Mouse (Mus musculus): ENCODE data around the gene Rapsn.

Rapsn gene

DNA sequence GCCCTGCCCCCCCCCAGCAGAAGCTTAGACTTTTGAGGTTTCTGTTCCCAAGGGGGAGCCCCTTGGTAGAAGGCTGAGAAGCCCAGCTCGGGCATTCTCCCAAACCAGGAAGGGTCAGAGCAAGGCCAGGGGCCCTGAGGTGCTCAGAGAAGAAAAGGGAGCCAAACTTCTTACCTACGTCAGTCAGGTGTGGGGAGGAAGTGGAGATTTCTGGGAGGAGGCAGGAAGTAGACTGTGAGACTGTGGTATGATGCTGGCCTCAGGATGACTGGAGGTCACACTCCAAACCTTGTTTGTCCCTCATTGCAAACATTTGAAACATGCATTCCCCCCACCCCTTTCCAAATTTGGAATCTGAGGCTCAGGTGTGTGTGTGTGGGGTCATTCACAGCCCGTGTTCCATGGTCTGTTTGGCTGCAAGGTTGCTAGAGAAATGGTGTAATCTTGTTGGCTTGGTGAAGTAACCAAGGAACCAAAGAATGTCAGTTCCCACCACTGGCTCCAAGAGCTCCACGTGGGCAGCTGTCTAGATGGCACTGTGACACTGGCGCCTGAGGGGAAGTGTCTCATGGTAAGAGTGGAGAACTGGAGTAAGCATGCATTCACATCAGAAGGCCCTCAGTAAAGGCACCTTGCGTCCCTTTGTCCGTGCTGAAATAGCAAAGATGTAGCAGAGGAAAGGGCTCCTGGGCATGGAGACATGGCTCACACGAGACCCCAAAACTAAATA is 45.5 kb downstream of the Rapsn start:
- DNase-seq (ENCODE audit: extremely low spot score, low read depth, low spot score) = no peak

DNA sequence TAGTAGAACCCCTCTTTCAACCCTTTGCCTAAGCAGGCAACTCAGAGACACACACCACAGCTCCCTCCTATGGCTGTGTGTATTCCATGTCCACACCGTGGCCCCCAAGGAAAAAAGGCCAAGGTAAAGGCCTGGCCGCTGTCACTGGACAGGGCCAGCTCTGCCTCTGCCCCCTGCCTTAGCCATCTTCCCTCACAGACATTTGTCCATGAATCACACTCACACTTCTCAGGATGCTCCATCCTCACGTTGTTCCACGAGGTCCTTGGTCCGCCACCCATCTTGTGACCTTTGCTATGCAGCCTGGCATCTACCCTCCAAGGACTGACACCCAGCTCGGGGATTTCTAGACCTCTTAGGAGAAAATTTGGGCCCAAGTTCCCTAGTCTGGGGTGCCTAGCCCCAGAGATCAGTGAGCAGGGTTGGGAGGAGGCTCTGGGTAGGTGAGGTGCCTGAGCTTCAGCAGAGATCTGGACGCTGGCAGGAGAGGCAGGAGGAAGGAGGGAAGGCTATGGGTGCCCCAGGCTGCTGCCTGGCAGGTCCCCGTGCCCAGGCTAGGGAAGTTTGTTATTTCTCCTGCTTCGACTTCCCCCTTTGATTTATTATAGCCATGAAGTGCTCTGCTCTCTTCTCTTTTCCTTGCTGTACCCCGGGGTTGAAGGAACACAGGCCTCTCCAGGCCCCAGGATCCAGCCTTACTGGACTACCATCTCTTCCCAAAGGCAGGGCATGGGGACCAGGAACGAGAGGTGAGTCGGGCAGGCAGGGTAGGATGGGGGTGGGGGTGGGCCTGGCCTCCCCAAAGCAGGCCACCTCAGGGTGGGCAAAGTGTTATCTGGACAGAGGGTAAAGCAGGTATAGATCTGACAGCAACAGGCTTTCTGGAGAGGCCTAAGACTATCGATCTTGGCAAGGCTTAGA is 46.6 kb downstream of the Rapsn start, which contains the start of gene Spi1:
Gene Spi1 (plus strand): TSS at position 616 of the 921 bp plus-strand sequence.
- DNase-seq (ENCODE audit: extremely low spot score, low read depth, low spot score) = no peak

DNA sequence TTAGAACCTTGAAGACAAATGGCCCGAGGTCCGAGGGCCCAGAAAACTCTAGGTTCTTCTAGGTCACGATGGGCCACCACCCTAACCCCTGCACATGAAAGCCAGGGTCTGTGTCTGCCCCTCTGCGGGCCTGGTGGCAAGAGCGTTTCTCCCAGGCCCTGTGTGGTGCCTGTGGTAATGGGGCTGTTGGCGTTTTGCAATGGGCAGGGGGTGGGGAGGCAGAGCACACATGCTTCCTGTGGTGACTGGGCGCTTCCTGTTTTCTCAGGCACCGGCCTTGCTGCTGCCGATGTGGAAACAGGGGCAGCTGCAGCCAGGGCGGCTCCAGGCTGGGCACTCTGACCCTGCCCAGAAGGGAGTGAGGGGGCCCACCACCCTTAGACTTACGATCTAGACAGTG is 47.4 kb downstream of the Rapsn start:
- no peak for DNase-seq (ENCODE audit: extremely low spot score, low read depth, low spot score)

DNA sequence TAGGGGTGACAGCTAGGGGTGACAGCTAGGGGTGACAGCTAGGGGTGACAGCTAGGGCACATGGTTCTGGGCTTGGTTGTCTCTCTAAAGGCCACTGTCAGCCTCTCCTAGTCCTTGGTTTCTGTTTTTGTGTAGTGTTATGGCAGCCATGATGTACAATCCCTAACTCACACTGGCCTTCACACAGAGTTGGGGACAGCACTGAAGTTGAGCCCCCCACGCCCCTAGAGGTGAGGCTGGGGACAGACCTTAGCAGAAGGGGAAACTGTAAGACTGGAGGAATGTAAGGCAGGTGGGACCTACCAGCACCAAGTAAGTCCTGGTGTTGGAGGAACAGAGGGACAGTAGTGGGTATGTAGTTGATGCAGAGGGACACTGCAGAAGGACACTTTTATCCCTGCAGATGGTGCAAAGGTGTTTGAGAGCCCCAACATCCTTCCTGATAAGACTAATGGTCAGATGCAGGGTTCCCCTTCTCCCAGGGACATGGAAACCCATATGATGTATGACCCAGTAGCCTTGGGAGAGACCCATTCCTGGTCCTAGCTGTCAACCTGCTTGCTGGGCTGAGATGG is 48.0 kb downstream of the Rapsn start:
- no peak for DNase-seq (ENCODE audit: extremely low spot score, low read depth, low spot score)

DNA sequence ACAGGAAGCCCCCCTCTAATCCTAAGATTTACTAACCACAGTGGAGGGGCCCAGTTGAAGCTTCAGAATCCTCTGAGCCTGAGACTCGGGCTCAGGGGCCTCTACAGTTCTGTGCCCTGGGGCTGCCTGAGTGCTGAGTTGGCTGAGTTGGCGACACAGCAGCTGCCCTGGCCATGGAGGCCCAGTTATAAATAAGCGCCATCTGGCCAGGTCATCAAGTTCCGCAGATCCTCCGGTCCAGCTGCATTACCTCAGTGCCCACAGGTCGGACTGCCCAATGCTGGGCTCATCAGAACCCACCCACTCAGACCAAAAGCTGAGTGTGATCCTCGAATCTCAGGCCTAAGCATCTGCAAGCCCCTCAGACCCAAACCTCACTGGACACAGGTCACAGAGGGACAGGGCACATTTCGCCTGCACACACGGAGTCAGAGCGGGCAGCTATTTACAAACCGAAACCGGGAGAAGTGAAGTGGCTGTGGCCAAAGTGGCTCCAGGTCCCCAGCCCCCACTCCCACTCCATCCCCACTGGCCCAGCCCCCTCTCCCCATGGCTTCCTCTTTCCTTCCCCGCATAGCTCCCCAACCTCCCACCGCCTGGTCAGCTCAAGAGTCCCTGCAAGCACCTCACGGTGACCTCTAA is 48.9 kb downstream of the Rapsn start:
- no peak for DNase-seq (ENCODE audit: extremely low spot score, low read depth, low spot score)

DNA sequence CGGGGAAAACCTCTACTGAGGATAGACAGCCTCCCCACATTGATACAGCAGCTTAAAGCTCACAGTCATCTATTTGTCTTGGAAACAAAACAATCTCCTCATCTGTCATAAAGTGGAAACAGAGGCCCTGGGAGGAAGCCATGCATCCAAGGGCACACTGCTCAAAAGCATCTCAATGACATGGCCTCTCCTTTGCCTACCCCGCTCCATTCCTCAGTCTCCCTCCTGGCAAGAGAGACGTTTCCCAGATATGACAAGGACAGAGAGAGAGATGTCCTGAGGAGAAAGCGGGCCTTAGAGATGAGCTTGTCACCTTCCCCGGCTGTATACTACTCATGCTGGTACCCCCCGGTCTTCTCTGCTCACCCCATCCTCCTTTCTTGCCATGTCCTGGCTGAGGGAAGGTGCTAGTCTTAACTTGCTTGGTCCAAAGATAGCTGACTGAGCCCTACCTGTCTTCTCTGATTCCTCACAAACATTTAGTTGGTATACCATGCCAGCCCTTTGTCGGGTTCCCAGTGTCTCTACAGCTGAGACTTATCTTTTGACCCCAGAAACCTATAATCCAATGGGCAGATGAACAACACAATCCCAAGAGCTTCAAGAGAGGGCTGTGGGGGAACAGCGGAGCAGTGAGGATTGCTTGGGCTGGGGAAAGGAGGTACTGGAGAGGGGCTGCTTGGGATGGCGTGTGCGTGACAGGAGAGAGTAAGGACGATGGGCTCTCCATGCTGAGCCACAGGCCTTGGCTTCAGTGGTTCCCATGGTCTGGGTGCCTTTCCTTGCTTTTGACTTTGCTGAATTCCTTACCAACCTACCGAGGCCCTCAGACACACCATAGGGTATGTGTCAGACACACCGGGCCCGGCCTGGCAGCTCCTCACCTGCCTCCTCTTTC is 50.3 kb downstream of the Rapsn start:
- no peak for DNase-seq (ENCODE audit: extremely low spot score, low read depth, low spot score)

DNA sequence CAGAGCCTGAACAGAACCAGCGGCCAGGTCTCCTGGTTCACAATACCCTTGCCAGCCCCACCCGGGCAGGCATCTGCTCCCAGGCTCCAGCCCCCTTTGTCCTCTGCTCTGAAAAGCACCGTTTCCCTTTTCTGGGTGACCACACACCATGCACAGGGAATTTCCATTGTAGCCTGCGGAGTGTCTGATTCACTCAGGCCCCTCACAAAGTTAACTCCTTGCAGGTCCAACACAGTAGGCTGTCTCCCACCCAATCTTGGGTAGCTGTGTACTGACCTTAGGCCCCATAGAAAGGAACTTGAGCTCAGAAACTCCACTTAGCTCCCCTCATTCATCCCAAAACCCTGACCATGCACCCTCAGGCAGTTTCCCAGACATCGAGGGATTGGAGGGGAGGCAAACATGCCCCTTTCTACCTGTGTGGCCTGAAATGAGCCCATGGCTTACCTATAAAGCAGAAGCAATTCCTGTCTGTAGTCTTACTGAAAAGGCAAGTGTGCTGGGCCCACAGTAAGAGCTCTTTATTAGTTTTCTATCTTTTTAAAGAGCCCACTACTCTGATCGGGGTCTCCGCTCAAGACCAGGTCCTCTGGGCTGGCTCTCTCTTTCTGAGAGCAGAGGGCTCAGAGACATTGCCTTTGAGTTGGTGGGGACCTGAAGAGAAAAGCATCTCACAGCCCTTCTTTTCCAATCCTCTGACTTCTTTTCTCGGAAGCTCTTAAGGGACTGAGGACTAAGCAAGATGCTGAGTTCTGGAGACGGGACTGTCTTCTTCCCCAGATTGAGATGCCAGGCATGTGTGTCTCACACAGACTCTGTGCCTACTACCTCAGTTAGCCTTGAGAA is 51.2 kb downstream of the Rapsn start:
- no peak for DNase-seq (ENCODE audit: extremely low spot score, low read depth, low spot score)

DNA sequence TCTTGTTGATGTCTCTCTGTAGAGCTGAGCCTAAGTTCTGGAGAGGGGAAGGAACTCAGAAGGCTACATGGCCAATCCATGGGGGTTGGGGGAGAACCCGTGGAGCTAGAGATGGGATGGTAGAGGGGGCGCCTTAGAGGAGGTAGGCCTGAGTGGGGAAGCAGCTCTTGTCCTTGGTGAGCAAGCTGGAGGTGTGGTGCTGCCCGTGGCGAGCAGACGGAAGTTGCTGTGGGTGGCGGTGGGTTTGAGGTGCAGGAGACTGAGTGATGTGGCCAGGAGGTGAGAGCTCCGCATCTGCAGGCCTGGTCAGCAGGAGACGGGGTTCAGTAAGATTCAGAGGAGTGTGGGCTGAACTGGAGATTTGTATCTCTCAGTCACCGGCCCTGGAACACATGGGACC is 52.0 kb downstream of the Rapsn start:
- DNase-seq (ENCODE audit: extremely low spot score, low read depth, low spot score) = no peak

DNA sequence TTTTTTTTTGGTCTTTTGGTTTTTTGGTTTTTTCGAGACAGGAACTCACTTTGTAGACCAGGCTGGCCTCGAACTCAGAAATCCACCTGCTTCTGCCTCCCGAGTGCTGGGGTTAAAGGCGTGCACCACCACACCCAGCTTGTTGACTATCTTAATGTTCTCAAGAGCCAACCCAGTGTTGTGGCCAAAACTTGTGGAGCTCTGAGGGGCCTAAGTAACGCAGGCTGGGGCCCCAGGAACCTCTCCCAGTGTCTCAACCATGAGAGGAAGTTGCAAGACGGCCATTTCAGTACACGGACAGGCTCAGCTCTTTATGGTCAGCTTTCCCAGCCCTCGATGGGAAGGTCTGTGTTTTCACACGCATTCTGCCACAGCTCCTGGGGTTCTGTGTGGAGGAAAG is 53.6 kb downstream of the Rapsn start:
- no peak for DNase-seq (ENCODE audit: extremely low spot score, low read depth, low spot score)

DNA sequence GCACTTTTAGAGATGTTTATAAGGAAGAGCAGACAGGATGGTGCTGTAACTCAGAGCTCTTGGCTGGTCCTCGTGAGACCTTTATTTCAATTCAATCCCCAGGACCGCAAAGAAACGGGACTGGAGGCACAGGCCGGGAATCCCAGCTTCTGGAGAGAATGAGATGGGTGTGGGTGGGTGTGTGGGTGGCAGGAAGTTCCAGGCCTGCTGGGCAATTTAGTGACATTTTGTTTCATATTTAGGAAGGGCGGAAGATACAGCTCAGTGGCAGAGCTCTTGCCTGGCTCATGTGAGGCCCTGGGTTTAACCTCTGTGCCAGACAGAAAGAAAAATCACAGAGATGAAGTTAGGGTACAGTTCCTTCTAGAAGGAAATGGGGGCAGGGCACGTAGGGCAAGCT is 54.8 kb downstream of the Rapsn start:
- DNase-seq (ENCODE audit: extremely low spot score, low read depth, low spot score) = no peak

DNA sequence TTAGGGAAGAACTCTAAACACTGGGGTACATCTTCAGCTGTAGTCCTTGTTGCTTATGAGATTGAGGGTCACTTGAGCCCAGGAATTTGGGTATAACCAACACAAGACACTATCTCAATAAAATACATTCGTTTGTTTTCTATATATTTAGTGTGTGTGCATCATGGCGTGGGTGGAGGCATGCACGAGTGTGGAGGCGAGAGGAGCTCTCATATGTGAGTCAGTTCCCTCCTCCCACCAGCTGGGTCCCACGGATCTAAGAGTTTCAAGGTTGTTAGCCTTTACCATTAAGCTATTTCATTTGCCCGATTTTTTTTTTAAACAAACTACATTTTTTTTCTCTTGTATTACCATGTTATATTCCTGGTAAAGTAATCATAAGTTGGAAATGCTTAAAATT is 55.4 kb downstream of the Rapsn start:
- DNase-seq (ENCODE audit: extremely low spot score, low read depth, low spot score) = no peak

All from hindlimb bud, embryonic 11.5 days (tissue).